8 mouse cellular contexts compared by ENCODE assay signal in the genomic region with DNA sequence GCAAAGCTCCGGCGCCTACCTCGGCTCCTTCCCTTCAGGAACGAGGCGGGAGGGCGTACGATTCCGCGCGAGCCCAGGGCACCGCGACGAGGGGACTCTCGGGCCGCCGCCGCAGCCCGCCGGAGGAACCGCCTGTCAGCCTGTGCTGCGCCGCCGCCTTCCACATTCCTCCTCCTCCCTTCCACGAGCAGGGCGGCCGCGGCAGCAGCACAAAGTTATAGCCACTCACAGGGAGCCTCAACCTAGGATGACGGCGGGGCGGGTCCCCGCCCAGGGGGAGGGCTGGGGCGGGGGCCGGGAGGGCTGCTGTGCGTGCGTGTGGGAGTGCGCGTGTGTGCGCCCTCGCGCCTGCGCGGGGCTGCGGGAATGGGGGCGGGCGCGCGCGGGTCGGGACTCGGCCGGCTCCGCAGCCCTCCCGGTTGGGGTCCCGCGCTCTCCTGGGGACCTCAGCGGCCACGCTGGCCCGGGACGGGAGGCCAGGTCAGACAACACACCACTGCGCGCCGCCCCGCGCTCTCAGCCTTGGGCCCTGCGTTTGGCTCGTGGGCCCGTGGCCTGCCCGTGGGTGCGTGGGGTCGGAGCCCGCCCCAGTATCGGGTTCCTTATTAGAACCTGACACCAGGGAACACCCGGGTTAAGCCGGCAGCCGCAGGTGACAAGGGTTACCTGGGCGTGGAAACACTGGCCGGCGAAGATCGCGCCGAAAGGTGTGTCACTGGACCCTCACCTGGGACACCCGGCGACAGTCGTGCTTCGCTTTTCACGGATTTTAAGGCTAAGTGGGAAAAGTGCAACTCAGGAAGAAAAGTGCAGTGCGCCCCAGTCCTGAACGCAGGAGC. TPM values are rescaled to one million over a fixed set of nuclear protein-coding genes. Genes with fewer than 3 reads are reported as not detected.
A peak's percentile ranks its signal among the peaks of the same experiment; 100 is the strongest.
DNase-seq lines count a peak whose midpoint lies in the region; ATAC-seq and TF ChIP-seq lines count a peak whose summit lies in the region.

A gene (minus strand): TSS at position 249 of the 839 bp plus-strand sequence.

- peak within 1 kb of the TSS; percentile 89 for H3ac ChIP-seq in C2C12 (ENCODE audit: control insufficient read depth, insufficient read length, low read depth)
- H3ac ChIP-seq in myocyte (ENCODE audit: control insufficient read depth, insufficient read length) = peak within 1 kb of the TSS; percentile 63

- H3K79me3 ChIP-seq in C2C12 (ENCODE audit: low read depth) = no peaks in the 10 kb centered on the region

- peaks cover 1% of the 10 kb centered on the region for H3K79me2 ChIP-seq in C2C12 (ENCODE audit: control insufficient read depth, insufficient read depth)
- H3K79me2 ChIP-seq in liver, adult 2 months (ENCODE audit: control insufficient read depth, insufficient read depth, low read length) = peaks cover 14% of the 10 kb centered on the region; the same call in 1 of the 2 replicates
- peaks cover 2% of the 10 kb centered on the region for H3K79me2 ChIP-seq in myocyte (ENCODE audit: control insufficient read depth, insufficient read depth)

- H3K9me3 ChIP-seq in heart, embryonic 12.5 days (replicated peaks) = no peaks in the 10 kb centered on the region
- H3K9me3 ChIP-seq in kidney, postnatal 0 days (replicated peaks; ENCODE audit: low read length) = no peaks in the 10 kb centered on the region

- peak within 1 kb of the TSS; percentile 68 for H3K4me3 ChIP-seq in C2C12 (ENCODE audit: insufficient read depth, poor library complexity, severe bottlenecking)
- H3K4me3 ChIP-seq in heart, embryonic 12.5 days = peak within 1 kb of the TSS; percentile 93
- peak within 1 kb of the TSS; percentile 91 for H3K4me3 ChIP-seq in kidney, postnatal 0 days (replicated peaks; ENCODE audit: low read depth, low read length)
- H3K4me3 ChIP-seq in liver, adult 2 months (ENCODE audit: insufficient read depth, low read depth, low read length) = peak within 1 kb of the TSS; percentile 79
- peak within 1 kb of the TSS; percentile 90 for H3K4me3 ChIP-seq in myocyte

- peak; percentile 96 for DNase-seq in brain, embryonic 14.5 days (ENCODE audit: low read depth)
- peak; percentile 95 for DNase-seq in kidney, postnatal 0 days (ENCODE audit: low spot score)
- peak; percentile 76 for DNase-seq in liver, adult 2 months (ENCODE audit: extremely low read depth, low read depth, low spot score)
- peak; percentile 90 to 95 for DNase-seq in spleen, postnatal 4 days (ENCODE audit: low spot score in 2 of 2)

- TF ChIP-seq POLR2A in brain, embryonic 14.5 days (IDR thresholded peaks at IDR 0.05; ENCODE audit: borderline replicate concordance, extremely low read depth, insufficient read depth, insufficient read length, poor library complexity, severe bottlenecking) = peak; percentile 80
- peak; percentile 99 for TF ChIP-seq POLR2A in liver, adult 2 months (IDR thresholded peaks at IDR 0.05; ENCODE audit: extremely low read depth, insufficient read depth, low read length)
- peak; percentile 91 for TF ChIP-seq POLR2A in myocyte (IDR thresholded peaks at IDR 0.05; ENCODE audit: insufficient read length, low read depth)

- H3K27me3 ChIP-seq in C2C12 (ENCODE audit: control insufficient read depth, insufficient read depth, insufficient read length) (peaks cover 3% of the 10 kb centered on the region), myocyte (ENCODE audit: control insufficient read depth, insufficient read depth, insufficient read length) (no peaks in the 10 kb centered on the region)
- H3K27me3 ChIP-seq in heart, embryonic 12.5 days (replicated peaks) = 0 out of 2 replicates have a peak, but pooled peaks cover 5% of the 10 kb centered on the region
- H3K27me3 ChIP-seq in kidney, postnatal 0 days (ENCODE audit: insufficient read depth, low read length) = no peaks in the 10 kb centered on the region
- no peaks in the 10 kb centered on the region for H3K27me3 ChIP-seq in liver, adult 2 months (ENCODE audit: control insufficient read depth, insufficient read depth, low read length)

- peak within 1 kb of the TSS; percentile 98 for H3K27ac ChIP-seq in heart, embryonic 12.5 days (ENCODE audit: poor library complexity, severe bottlenecking)
- H3K27ac ChIP-seq in kidney, postnatal 0 days = peak within 1 kb of the TSS; percentile 99
- peak within 1 kb of the TSS; percentile 90 for H3K27ac ChIP-seq in liver, adult 2 months (replicated peaks; ENCODE audit: insufficient read depth, low read depth, low read length)

- WGBS in heart, embryonic 12.5 days = under 1% methylated on average over 85 of the region's 88 CpGs
- WGBS in kidney, postnatal 0 days = under 1% methylated on average over 75 of the region's 88 CpGs
- under 1% methylated on average over 85 of the region's 88 CpGs for WGBS in liver, adult 2 months

- peak within 1 kb of the TSS; percentile 93 for H3K4me2 ChIP-seq in heart, embryonic 12.5 days
- H3K4me2 ChIP-seq in kidney, postnatal 0 days (ENCODE audit: low read length) = peak within 1 kb of the TSS; percentile 99
- peak within 1 kb of the TSS; percentile 73 for H3K4me2 ChIP-seq in myocyte (ENCODE audit: low read depth)

- peak within 1 kb of the TSS; percentile 93 for H3K9ac ChIP-seq in heart, embryonic 12.5 days
- peak within 1 kb of the TSS; percentile 85 for H3K9ac ChIP-seq in kidney, postnatal 0 days (ENCODE audit: low read depth, low read length)
- H3K9ac ChIP-seq in liver, adult 2 months (ENCODE audit: low read depth, low read length) = peak within 1 kb of the TSS; percentile 98

- TF ChIP-seq CTCF in C2C12 (IDR thresholded peaks at IDR 0.05; ENCODE audit: control insufficient read depth, insufficient read depth, insufficient read length) = no peak
- no peak for TF ChIP-seq CTCF in brain, embryonic 14.5 days (IDR thresholded peaks at IDR 0.05; ENCODE audit: borderline replicate concordance, extremely low read depth, insufficient read depth, insufficient read length)
- no peak for TF ChIP-seq CTCF in kidney, postnatal 0 days (IDR thresholded peaks at IDR 0.05; ENCODE audit: low read depth)
- no peak for TF ChIP-seq CTCF in liver, adult 2 months (IDR thresholded peaks at IDR 0.05; ENCODE audit: low read depth, low read length)

- H3K4me1 ChIP-seq in heart, embryonic 12.5 days (replicated peaks) = peaks cover 33% of the 10 kb centered on the region
- H3K4me1 ChIP-seq in kidney, postnatal 0 days (replicated peaks; ENCODE audit: insufficient read depth, low read length) = peaks cover 25% of the 10 kb centered on the region
- peaks cover 11% of the 10 kb centered on the region for H3K4me1 ChIP-seq in liver, adult 2 months (ENCODE audit: control insufficient read depth, insufficient read depth, low read length)

- peaks cover 5% of the 10 kb centered on the region for H3K36me3 ChIP-seq in C2C12 (ENCODE audit: control insufficient read depth, insufficient read depth)
- H3K36me3 ChIP-seq in heart, embryonic 12.5 days = 0 out of 2 replicates have a peak, but pooled peaks cover 5% of the 10 kb centered on the region
- H3K36me3 ChIP-seq in kidney, postnatal 0 days (ENCODE audit: insufficient read depth, low read length) = 0 out of 2 replicates have a peak, but pooled peaks cover 5% of the 10 kb centered on the region
- peaks cover 3% of the 10 kb centered on the region; the same call in 1 of the 2 replicates for H3K36me3 ChIP-seq in liver, adult 2 months (ENCODE audit: control insufficient read depth, insufficient read depth, low read length)
- H3K36me3 ChIP-seq in myocyte (ENCODE audit: control insufficient read depth, insufficient read depth) = no peaks in the 10 kb centered on the region

- ATAC-seq in erythroid progenitor cell, adult 5-6 weeks (replicated peaks; ENCODE audit: low FRiP score, poor library complexity, severe bottlenecking) = peak; percentile 58
- peak; percentile 83 for ATAC-seq in heart, embryonic 12.5 days (ENCODE audit: insufficient number of reproducible peaks, low FRiP score)
- peak; percentile 77 for ATAC-seq in kidney, postnatal 0 days (replicated peaks; ENCODE audit: low FRiP score, low read depth)

TF ChIP-seq in C2C12, 6 proteins besides CTCF, POLR2A, EP300 and RAD21:
- TF ChIP-seq MAX (IDR thresholded peaks at IDR 0.05) = peak; percentile 67
- TF ChIP-seq USF1 (IDR thresholded peaks at IDR 0.05; ENCODE audit: low read depth) = no peak
TF ChIP-seq in C2C12: peak in this region for 1.

TF ChIP-seq in myocyte, 11 proteins besides CTCF, POLR2A, EP300 and RAD21:
- TF ChIP-seq POLR2AphosphoS2 (IDR thresholded peaks at IDR 0.05; ENCODE audit: insufficient read length, low read depth) (peak; percentile 80), TCF12 (IDR thresholded peaks at IDR 0.05; ENCODE audit: insufficient read depth, poor library complexity, severe bottlenecking) (no peak), USF1 (IDR thresholded peaks at IDR 0.05; ENCODE audit: low read depth) (no peak), MYOG (IDR thresholded peaks at IDR 0.05; ENCODE audit: control insufficient read depth in 1 of 3, insufficient read depth in 1 of 3, insufficient read length in 2 of 3, low read depth in 2 of 3) (peak in 1 of 3 experiments; percentile 59), MYOD1 (IDR thresholded peaks at IDR 0.05; ENCODE audit: control insufficient read depth in 1 of 3, insufficient read length in 2 of 3, low read depth in 2 of 3) (peak in 1 of 3 experiments; percentile 52), MAX (IDR thresholded peaks at IDR 0.05; ENCODE audit: low read depth) (no peak)

RNA-seq across cellular contexts. Expression of the gene that starts here (rescaled TPM):
- 4.8 TPM for polyA plus RNA-seq in C2C12 (2012; fragmentation: generic; extraction: Trizol)
- 9.5 and 14.6 TPM in 2 replicates for polyA plus RNA-seq in brain, embryonic 14.5 days (2012; rRNA removed)
- total RNA-seq in erythroid progenitor cell, adult 5-6 weeks (2015; ENCODE audit: low replicate concordance) = 112 and 118 TPM in 2 replicates
- 181 and 233 TPM in 2 replicates for total RNA-seq in erythroid progenitor cell, adult 5-6 weeks (2017; ENCODE audit: low replicate concordance)
- polyA plus RNA-seq in heart, embryonic 12.5 days (2016; fragmentation: Nextera tagmentation; extraction: Ambion mirVana) = 4.5 and 5.8 TPM in 2 replicates
- polyA plus RNA-seq in kidney, postnatal 0 days (2015; fragmentation: Nextera tagmentation; extraction: Ambion mirVana) = 8.7 and 9.7 TPM in 2 replicates
- 34.2 and 35.4 TPM in 2 replicates for total RNA-seq in liver, adult 2 months (2014; rRNA removed)
- 17.0 and 17.7 TPM in 2 replicates for polyA plus RNA-seq in liver, adult 2 months (2012; rRNA removed)
- polyA plus RNA-seq in myocyte (2012; fragmentation: generic; extraction: Trizol) = 11.2 TPM

Comparison
In these comparisons a context has a peak if more than half of its experiments do, and no peak if none do; other contexts are left out.
1. Peak in every context shown above with its lines: DNase-seq, ATAC-seq, H3K4me3 ChIP-seq and H3K27ac ChIP-seq.